Mouse (Mus musculus) liver (tissue): ENCODE measurements around the gene Thbs1.

Source experiments
- DNase-seq: peaks from one replicate; pipeline ENCODE4 v3.0.0-alpha.2; 2020; ENCODE audit warnings: mixed read lengths

The Thbs1 gene

DNA sequence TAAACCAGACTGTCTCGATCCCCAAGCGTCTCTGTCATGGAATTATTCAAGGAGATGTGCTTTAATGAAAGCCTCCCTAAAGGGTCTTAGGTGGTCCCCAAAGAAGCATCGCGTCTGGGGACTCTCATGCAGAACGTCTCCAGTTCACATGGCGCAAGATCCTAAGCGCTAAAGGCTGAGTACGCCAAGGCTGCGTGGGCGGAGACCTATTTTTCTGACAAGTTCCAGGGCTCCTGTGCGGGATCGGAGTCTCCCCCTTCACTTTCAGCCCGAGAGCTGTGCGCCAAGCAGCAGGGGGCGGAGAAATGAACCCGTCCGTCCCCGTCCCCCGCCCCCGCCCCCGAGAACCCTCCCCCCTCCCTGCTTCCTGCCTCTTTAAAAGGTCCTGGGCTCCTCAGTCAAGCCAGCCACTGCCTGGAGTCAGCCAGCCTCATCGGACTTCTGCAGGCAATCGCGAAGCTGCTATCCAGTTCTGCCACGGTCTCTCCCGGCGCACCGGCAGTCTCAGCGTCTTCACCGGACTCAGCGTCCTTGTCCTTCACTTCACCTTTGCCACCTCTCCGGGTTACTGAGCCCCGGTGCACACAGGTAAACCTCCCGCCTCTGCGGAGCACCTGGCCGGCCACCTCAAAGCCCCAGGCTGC, at the start of gene Thbs1:
Gene Thbs1, plus strand, starts transcription at position 389 of the 644 bp plus-strand sequence.
- DNase-seq, result peak; percentile 69

DNA sequence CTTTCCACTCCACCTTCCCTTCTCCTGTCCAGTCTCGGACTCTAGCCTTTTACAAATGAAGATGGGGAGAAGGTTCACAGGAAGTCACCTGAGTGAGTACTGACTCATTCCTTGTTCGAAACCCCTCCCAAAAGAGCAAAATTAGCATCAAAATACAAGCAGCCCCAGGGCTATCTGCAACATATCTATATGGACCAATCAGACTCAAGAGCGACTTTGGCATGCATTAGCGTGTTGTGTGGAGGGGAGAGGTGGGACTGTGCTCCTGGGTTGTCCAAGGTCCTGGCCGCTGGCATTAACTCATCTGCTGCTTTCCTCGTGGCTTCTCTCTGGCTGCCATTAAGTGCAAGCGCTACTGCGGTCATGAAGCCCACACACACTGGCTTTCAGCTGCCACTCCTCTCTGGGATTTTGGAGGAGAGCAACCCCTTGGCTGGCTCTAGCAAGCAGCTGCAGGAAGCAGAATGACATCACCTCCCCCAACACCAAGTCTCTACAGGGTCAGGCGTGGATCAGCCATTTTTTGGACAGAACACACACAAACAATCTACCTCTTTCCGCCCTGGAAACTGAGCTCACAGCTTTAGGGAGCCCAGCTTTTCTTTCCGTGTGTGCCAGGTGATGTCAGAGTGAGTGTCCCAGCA, 47.4 kb upstream of the Thbs1 start:
- no peak for DNase-seq

DNA sequence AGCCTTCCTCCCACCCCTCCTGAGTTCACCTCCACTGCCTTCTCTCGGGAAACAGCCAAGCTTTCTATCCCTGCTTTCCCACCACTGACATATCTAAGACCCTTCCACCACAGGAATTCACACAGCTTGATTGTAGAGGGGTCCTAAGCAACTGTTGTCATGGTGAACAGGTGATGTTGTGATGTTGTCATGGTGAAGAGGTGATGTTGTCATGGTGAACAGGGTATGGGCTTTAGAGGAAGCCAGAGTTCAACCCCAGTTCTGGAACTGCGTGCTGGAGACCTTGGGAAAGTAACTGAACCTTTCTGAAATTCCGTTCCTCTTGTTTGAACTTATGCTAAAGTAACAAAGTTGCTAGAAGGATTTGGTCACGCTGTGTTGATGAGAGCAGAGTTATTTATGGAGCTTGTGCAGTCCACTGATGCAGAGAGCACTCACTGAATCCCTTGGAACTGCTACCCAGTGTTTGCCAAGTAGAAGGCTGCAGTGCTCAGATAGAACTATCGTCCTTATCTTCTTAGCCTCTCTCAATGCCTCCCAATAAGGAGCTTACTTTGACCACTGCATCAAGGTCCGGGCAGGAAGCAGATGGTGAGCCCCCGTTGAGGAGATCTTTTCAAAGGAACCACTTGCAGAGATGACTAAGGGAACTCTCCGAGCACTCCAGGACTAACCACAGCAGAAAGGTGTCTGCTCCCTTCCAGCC, 45.5 kb upstream of the Thbs1 start:
- peak; percentile 8 for DNase-seq

DNA sequence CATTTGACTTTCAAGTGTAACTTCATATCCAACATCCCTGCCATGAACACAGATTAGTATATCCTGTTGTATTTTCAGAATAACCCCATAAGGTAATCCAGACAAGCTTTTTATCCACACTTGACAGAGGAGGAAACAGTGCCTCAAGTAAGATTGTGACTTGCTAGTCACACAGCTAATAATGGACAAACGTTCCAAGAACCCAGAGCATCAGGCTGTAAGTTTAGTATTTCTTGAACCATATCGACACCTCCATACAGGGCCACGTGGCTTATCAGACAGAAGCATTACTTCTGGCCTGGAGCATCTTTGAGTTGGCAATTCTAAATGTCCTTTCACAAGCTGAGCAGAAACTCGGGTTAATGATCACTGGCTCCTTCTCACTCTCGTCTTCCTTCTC, 41.7 kb upstream of the Thbs1 start:
- no peak for DNase-seq

DNA sequence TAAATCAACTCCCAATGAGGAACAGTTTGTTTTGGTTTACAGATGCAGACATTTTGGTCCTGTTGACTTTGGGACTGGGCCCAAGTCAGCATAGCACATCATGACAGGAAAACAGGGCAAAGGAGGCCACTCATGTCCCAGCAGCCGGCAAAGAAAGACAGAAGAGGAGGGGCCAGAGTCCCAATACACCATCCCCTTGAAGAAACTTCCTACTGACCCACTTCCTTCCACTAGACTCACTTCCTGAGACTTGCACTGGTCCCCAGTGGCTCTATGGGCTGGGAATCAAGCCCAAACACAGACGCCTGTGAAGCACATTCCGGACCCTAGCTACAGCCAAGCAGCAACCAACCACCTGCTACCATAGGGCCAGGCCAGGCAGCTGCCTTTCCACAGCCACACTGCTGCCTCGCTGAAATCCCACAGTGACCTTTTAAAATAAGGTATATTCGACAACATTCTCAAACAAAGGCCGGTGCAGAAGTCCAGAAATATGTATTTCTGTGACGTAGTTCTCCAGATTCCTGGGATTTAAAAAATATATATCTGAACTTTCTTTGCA, 38.8 kb upstream of the Thbs1 start:
- no peak for DNase-seq

DNA sequence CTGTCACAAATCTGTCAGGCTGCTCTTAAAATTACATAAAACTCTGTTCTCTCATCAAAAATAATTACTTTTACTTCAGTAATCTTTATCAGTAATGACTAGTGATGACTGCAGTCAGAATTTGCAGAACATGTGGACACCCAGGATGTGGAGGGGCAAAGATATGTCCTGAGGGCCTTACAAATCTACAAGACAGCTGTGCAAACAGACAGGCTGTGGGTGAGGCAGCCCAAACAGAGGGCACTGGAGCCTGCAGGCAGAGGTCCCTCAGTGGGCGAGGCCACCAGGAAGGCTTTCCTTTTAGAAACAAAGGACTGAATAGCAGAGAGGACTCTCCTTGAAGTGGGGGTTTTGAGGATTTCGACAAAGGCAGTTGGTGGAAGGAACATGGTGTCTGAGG, 37.6 kb upstream of the Thbs1 start:
- DNase-seq, result no peak

DNA sequence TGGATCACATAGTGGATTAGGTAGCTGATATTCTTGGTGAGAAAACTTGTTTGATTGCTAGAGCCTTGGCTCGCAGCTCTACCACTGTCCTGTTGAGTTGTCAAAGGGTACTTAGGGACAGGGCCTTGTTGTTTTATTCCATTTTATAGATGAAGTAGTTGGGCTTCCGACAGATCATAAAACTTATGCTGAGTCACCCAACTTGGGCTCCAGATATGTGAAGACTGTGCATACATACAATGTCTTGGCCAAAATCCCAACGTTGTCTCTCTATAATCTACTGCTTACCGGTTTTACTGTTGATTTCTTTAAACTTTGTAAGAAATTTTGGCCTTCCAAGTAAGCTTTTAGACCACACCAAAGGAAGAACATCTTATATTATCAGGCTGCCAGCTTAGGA, 36.5 kb upstream of the Thbs1 start:
- DNase-seq, result no peak

DNA sequence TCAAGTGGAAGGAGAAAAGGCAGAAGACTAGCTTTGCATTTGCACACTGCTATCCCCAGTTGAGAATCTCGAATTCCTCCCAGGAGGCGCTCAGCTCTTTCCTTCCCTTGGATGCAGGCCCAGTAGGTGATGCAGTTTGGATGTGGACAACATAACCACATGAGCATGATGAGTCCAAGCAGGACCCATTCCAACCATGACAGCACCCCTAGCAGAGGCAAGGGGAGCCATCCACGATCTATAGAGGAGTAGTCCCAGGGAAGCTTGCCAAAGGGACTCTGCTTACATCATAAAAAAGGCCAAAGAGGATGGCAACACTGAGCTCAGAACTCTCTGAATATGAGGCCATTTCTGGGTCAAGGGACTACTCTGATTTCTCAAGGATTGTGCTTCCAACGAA, 32.5 kb upstream of the Thbs1 start:
- no peak for DNase-seq

DNA sequence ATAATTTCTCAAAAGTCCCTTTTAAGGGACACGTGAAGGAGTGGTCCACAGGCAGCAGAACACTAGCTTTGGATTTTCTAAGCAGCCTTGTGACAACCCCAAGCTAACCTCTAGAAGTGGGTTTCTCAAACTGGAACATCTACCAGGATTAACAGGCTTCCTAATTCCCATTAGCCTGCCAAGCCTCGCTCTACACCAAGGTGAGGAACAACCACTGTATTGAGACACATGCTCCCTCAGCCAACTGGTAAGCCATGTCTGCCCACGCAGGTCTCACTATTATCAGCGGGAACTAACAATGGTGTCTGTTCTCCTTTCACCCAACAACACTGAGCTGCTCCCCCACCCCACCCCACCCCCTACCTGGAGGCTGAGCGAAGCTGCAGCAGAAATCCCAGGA, 30.1 kb upstream of the Thbs1 start:
- DNase-seq, result no peak

DNA sequence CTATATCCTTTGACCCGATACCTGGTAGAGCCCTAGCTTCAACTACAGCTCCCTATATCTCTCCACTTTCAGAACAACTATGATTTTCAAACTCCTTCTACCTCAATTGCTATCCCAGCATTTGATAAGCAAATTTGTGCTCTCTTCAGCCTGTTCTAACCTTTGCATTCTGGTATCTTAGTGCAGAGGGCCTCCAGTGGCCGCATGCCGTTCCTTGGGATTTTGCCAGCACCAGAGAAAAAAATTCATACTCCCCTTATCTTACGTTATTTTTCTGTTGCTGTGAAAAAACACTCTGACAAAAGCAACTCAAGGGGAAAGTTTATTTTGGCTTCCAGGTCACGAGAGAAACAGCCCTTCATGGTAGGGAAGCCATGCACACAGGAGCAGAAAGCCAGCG, 28.0 kb upstream of the Thbs1 start:
- no peak for DNase-seq

DNA sequence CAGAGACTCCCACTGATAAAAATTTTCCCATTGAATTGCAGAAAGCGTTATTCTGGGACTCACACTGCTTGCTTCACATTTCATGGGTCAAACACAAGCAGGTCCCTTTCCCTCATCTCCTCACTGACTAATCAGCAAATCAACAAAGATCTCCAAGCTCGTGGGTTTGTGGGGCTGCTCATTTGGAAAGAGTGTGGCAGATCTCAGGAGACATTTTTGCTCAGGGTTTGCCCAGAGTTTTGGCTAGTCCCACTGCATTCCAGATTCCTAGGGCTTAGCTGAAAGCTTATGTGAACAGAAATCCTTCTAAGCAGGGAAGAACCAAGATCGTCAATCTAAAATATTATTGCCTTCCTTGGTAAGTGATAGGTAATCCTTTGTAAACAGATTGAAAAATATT, 27.0 kb upstream of the Thbs1 start:
- DNase-seq, result no peak

DNA sequence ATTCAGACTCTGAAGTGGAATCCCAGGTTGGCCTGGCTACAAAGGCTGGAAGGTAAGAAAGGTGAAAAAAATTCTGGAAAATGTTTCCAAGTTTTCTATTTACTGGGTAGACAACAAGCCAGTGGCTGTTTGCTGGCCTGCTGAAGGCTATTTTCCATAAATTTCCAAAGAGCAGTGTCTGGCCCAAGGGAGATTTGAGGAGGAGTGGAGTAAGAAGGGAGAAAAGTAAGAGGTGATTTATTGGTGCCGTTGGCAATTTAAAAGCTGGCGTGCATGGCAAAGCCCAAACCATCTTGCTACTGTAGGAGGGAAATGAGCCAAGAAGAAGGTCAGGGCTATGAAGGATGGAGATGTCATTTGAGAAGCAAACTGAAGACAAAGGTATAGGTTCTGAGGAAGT, 26.0 kb upstream of the Thbs1 start:
- DNase-seq, result no peak

DNA sequence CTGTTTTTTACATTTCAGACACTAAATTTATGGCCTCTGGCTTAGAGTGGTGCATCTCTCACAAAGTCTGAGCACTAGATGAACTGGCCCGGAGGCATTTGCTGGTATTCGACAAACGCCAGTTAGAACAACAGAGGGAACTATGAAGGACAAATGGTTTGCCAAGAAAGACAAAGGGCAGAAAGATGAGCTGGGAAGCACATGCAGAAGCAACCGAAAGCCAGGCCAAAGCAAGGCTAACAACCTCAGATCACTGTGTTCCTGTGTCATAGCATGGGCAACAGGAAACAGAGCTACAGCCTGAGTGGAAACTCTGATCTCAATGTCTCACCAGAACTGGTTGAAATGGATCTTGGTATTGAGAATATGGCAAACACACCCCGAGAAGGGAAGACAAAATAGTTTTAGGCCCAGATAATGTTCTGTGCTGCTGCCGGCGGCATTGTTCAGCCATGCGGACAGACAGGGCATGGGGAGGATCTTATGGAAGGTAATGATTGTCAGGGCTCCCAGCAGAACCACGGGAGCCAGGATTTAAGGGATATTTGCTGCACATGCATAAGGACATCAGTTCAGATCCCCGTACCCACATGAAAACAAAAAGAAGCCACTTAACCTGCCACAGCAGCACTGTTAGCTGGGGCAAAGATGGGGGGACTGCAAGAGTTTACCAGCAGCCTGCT, 24.5 kb upstream of the Thbs1 start:
- DNase-seq, result no peak

DNA sequence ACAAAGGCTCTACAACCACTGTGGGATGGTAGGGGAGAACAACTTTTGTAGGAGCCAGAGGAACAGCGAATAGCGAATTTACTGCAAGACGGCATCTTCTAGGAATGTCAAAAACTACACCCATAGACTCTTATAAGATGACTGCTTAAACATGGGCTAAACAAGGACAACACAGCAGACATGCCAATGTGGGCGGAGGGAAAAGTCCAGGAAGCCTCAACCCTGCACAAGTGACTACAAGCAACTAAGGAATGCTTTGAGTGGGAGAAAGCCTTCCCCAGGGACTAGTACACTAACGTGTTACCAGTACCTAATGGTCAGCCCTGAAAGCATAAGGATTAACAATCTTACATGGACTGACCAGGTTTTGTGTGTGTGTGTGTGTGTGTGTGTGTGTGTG, 20.4 kb upstream of the Thbs1 start:
- DNase-seq, result no peak

DNA sequence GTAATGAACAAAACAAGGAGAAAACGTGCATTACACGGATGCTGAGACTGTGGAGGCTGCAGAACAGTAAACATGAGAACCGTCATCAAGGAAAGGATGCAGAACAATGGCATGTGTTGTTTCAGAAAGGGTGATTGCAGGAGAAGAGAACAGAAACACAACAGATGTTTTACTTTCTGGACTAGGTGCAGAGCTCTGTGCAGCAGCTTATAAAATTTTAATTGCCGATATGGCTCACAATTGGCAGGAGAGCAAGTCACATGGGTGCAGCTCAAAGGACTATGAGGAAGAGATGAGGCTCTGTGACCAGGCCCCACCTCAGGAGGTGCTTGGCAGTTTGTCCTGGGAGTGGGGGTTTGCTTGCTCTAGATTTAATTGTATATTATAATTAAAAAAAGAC, 12.6 kb upstream of the Thbs1 start:
- DNase-seq, result no peak

DNA sequence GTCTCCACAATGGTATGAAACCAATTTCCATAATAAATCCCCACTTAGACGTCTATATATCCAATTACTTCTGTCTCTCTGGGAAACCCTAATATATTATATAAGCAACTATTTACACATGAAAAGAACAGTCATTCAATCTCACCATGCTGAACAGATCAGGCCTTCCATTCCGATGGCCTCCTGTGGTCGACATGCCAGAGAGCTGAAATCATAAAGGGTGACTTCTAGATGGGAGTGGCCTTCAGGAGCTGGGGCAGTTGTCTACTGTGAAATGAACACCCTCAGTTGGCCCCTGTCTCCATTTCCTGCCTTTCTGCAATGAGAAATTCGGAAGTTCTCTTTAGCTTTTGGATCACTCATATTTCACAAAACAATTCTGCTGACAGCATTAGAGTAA, 9.5 kb upstream of the Thbs1 start:
- DNase-seq, result no peak

DNA sequence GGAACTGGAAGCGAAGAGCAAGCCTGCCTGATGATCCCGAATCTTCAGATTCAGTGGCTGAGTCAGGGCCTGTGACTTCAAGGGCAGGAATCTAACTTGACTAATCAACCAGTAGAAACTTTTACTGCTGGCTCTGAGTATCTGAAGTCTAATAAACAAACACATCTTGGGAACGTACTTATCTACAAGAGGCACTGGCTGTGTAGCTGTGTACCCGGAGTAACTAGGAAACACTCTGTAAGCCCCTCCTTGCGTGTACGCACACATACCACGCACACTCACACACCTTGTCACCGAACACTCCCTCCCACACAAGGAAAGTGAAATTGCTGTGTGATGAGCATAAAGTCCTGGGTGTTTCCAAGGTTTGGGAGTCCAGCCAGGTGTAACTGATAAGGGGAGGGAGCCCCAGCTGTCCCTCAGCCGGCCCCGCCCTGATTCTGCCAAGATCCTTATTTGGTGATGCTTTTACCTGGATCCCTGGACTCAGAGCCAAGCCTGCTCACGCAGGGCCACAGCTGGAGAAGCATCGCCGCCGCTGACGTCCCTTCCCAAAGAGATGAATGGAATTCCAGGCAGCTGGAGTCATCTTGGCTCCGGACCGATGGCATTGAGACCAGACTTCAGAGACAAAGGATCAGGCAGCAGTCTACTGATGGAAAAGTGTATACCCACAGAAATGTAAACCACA, 1.3 kb upstream of the Thbs1 start:
- no peak for DNase-seq

DNA sequence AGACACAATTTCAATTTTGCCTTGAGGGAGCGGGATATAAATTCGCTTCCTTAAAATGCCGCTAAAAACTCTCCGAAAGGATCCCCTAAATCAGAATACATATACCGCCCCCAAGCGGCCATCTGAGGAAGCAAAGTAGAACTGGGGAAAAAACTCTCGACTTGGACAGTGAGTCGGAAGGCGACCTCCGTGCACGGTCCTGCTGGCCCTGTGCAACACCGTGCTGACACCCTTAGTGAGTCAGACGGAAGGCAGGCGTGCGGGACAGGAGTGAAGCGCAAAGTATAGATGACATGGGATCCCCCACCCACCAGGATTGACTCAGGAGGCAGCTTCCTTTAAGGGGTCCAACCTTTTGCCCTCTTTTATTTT, 574 bp upstream of the Thbs1 start:
- peak; percentile 80 for DNase-seq

DNA sequence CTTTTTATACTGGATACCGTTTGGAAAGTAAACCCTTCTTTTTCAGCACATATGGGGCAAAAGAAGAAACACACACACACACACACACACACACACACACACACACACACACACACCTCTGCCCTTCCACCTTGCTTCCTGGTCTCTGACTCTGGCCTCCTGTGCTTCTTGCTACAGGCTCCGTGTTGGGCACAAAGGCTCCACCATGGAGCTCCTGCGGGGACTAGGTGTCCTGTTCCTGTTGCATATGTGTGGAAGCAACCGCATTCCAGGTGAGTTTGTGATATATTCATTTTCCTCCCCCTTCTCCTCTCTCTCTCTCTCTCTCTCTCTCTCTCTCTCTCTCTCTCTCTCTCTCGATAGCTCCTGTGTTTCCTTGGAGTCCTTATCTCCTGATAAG, 762 bp downstream of the Thbs1 start:
- no peak for DNase-seq

DNA sequence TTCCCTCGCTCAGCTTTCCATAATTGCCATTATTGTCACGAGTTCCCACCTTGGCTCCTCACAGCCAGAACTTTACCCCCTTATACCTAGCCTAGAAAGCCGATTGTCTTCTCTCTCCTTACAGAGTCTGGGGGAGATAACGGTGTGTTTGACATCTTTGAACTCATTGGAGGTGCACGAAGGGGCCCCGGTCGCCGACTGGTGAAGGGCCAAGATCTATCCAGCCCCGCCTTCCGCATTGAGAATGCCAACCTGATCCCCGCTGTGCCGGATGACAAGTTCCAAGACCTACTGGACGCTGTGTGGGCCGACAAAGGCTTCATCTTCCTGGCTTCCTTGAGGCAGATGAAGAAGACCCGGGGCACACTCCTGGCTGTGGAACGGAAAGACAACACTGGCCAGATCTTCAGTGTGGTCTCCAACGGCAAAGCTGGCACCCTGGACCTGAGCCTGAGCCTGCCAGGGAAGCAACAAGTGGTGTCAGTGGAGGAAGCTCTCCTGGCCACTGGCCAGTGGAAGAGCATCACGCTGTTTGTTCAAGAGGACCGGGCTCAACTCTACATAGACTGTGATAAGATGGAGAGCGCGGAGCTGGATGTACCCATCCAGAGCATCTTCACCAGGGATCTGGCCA, 1.3 kb downstream of the Thbs1 start:
- DNase-seq, result no peak

DNA sequence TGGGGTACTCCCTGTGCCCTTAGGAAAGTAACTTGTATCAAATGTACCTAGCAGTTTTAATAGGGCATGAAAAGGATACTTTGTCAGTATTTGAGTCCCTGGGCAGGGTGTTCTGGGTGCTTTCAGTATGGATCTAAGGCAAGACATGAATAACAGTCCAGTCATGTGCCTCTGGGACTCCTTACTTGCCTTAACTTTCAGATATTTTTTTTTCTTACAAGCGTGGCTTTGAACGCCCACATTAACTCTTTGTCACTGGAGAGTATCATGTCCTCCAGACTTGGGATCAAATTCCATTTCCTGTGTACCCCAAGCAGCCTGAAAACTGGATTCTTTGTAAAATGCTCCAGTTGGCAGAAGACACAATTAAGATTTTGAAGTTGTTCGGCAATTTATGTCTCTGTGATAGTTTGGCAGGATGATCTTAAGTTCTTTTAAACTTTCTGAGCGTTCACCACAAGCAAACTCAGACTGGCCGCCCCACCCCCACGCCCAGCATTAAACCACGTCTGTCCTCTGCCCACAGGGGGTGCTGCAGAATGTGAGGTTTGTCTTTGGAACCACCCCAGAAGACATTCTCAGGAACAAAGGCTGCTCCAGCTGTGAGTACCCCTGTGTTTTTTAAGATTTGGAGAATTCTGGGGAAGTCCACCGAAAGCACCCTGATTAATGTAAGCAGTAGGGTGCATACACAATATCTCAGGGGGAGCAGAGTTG, 2.3 kb downstream of the Thbs1 start:
- peak; percentile 34 for DNase-seq

DNA sequence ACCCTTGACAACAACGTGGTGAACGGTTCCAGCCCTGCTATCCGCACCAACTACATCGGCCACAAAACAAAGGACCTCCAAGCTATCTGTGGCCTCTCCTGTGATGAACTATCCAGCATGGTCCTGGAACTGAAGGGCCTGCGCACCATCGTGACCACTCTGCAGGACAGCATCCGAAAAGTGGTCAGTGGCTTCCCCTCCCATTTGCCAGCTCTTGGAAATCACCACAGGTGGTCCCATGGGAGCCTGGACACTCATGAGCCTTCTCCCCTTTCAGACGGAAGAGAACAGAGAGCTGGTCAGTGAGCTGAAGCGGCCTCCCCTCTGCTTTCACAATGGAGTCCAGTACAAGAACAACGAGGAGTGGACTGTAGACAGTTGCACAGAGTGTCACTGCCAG, 3.0 kb downstream of the Thbs1 start:
- DNase-seq, result no peak
